Mouse (Mus musculus): ENCODE measurements around the gene Hist1h4c.

GRCm38 (mm10) chr13:23729706-23730105, 31.5 kb upstream of the Hist1h4c start:
- TF ChIP-seq CTCF (IDR thresholded peaks at IDR 0.05) (no peak), EP300 (IDR thresholded peaks at IDR 0.05) (no peak)

Measured in lung, postnatal 0 days (tissue).